Mouse (Mus musculus) lung, postnatal 14 days (tissue): Measurements from ENCODE around the gene Krtap24-1.
A peak's percentile ranks its signal among the peaks of the same experiment; 100 is the strongest.

ENCODE experiments used
- DNase-seq: peaks from one replicate; pipeline ENCODE4 v3.0.0; 2021

The Krtap24-1 gene

DNA sequence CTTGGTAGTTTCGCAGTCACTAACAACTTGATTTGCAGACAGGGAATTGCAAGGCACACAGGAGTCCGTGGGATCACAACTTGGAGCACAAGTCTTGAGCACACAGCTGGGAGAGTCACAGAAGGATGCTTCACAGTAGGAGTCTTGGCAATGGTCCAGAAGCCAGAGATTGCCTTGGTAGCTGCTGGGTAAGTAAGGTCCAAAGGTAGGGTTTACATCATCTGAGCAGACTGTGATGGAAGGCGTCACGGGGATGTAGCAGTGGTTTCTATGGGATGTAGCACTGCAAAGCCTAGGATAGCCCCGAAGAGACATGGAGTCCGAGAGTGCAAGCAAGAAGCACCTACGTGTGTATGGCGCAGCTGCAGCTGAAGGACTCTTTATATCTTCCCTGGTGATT lies at the start of gene Krtap24-1:
TSS of gene Krtap24-1 (minus strand) at position 358 of the 400 bp plus-strand sequence.
- DNase-seq: no peak

DNA sequence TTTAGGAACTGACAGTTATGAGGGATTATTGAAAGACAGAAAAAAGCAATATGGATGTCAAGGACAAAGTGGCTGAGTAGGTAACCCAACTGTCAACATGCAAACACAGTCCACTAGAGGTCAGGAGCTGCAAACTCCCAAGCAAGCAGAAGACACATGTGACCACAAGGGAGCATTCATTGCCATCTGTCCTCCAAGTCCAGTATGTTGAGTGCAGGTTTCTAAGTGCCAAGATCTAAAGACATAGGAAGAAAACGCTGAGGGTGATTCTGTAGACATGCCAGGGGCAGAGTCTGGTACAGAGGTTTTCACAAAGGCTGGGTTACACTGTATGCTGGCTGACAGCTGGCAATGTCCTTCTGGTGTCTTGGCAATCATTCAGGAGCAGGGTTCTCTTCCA lies 45.3 kb upstream of the Krtap24-1 start:
- DNase-seq: peak; percentile 4

DNA sequence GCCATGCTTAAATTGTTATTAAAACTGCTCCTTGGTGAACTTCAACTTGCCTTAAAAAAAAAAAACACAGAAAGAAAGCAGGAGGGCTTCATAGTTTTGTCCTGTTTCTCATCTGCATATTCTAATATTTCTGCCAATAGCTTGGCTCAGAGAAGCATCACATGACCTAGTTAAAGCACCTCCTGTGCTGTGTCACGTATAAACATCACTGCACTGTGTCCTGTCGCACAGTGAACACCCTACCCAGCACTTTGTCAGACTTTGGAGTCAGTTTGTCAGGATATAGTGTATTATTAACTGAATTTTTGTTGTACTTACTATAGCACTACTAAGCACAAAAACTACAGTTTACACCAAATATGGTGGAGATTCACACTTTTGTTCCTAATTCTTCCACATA lies 39.9 kb upstream of the Krtap24-1 start:
- no peak for DNase-seq

DNA sequence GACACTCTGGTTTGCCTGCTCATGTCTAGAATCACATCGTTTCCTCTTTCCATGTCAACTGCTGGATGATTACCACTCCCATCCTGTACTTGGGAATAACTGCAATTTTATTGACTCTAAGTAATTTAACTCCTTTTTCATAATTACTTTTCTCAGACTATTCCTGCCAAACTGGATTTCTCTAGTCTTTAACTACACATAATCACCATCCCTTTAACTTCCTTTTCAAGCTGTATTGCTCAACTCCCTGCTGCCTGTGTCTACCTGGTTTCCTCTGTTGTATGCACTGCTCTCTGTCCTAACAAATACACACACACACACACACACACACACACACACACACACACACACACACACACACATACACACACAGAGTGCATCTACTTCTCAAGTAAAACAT lies 39.0 kb upstream of the Krtap24-1 start:
- no peak for DNase-seq

DNA sequence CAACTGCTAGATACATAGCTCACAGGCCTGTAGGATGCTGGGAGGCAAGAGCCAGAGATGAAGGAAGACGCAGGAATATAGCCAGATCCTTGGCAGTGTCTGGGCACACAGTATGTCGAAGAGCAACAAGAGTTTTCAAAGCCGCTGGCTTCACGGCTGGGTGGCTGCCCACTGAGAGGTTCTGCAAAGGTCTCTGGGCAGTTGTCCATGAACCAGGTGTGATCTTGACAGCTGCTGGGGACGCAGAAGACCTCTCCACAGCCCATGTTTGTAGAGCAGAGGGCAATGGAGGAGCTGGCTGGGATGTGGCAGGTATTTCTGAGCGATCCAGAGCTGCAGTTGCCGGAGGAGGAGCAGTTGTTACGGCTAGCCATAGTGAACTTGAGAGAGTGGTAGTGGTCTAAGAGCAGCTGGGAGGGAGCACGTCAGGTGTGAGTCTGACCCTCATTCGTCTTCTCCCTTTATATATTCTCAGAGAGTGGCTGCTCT lies 35.3 kb upstream of the Krtap24-1 start, which contains the start of gene Krtap26-1:
TSS of gene Krtap26-1 (minus strand) at position 439 of the 489 bp plus-strand sequence.
- DNase-seq: no peak

DNA sequence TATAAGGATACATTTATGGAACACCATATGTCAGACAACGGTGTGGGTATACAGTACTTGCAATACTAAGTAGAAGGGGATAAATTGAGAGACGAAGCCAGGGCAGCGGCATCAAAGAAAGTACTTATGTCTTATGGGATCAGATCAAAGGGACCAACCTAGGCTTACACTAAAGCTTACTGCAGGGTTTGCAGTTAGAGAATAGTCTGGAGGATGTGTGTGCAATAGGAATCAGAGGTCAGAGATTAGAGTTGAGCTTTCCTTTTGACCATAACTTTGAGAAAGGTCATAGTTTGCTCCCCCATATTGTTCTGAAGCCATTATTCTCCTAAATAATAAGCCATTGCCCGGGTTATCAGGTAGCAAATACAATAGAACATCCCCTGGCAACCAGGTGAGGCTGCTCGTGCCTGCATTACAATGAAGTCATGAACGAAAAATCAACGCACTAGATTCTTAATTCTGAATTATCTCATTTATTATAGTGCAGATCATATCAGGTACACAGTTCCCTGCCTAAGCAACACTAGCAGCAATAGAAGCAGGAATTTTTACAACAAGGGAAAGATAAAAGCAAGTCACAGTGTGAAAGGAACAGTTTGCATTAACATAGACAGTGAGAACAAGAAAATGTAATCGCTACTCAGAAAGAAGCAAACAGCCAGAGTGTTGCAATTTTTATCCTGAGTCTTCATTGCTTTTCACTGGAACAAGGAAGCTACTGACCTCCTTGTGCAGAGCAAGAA lies 34.5 kb upstream of the Krtap24-1 start:
- no peak for DNase-seq

DNA sequence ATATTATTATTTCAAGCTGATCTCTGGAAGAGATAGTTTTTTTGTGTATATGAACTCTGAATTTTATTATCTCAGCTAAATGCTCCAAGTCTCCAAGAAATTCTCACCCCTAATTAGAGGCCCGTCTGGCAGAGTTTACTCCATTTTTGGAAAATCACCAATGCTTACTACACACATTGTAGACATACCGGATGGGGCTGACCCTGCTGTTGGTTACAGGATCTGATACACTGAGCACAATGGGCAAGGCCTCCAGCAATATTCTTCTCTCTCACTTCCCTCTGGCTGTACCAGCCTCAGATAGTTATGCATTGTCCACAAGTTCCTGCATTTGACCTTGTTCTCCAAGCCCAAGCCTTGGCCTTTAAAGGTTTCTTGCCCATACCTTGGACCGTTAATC lies 28.0 kb upstream of the Krtap24-1 start:
- no peak for DNase-seq

DNA sequence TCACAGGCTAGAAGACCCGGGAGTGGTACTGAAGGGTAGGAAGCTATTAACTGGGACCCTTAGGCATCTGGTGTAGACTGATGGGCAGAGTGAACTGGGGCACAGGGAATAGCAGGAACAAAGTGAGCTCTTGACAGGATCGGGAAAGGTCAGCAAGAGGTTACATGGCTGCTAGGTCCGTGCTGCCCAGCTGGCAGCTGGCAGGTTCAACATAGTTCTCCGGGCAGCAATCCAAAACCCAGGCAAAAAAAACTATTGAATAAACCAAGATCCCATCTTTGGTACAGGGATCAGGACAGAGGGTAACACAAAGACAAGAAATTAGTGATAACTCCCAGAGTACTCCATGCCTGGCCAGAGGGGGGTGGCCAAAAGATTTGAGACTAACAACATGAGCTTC lies 23.1 kb upstream of the Krtap24-1 start:
- DNase-seq: peak; percentile 20

DNA sequence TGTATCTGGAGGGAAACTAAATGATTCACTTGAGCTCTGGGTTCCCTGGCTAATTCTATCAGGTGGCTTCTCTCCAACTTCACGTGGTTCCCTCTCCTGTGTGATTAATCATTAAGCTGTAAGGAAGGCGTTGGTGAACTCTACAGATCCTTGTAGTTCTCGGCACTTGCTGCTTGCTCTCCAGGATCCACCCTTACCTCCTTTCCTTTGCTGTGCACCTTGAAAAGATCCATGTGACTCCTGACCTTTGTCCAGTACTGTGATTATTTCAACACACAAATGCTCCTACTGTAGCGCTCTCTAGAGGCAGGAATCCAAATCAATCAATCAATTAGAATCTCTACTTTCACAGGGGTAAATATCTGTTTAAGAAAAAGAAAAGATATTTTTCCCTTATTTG lies 19.4 kb upstream of the Krtap24-1 start:
- no peak for DNase-seq

DNA sequence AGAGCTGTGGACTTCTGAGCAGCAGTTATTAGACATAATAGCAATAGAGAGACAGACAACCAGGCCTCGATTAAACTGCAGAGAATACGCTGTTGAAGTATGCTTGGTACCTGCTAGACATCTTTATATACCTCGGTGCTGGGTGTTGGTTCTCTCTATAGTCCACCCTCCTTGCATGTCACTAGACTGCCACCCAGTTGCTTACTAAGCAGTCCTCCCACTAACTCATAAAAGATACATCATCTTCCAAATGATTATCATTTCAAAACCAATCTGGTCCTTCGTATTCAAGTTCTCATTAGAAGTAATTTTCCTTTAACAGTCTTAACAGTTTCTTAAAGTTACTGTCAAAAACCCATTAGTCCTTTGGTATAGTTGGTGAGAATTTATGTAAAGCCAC lies 15.5 kb upstream of the Krtap24-1 start, which contains the start of gene 2310079G19Rik:
TSS of gene 2310079G19Rik (minus strand) at position 101 of the 400 bp plus-strand sequence.
- DNase-seq: no peak

DNA sequence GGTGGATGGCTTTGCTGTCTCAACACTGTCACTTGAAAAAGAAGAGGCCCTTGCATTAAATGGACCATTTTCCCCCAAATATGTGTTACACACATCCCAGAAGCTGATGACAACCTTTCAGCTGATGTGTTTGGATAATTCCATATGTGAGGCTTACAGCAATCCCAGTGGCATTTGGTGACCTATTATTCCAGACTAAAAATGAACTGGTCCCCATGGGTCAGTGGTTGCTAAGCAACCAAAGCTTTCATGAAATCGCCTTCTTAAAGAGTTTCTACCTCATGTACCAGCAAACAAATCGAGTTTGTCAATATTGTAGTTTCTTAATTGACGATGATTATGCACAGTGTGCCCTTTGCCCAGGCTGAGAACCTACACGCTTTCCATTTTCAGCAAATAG lies 633 bp upstream of the Krtap24-1 start:
- DNase-seq: no peak

DNA sequence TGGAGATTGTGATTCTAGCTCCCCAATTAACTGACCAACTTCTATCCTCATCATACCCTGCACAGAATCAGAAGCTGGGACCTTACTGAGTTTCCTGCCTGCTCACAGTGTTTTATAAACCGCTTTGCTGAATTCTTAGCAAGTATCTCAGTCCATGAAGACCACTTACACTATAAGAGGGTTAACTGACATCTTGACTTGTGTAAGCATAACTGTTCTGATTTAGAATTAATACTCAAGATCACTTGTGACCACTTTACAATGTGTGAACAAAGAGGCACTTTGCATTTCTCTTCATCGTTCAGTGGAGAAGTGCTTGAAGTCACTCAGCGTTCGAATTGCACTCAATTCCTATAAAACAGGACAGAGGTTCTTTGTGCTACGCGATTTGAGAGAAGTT lies 7.5 kb downstream of the Krtap24-1 start:
- DNase-seq: no peak

DNA sequence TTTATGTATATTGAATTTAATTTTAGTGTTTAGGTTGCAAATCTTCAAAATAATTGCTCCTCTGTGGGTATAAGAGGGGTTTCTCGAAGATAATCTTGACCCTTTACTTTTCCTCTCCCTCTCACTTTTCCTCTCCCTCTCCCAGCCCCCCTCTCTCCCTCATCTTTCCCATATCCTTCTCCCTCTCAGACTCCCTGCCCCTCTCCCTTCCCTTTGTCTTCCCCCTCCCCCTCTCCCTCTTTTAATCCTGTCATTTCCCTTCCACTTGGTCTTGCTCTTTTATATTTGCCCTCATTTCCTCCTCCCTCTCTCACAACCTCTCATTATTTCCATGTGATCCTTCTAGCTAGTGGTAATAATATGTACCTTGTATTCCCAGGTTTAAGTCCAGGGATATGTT lies 9.6 kb downstream of the Krtap24-1 start:
- no peak for DNase-seq

DNA sequence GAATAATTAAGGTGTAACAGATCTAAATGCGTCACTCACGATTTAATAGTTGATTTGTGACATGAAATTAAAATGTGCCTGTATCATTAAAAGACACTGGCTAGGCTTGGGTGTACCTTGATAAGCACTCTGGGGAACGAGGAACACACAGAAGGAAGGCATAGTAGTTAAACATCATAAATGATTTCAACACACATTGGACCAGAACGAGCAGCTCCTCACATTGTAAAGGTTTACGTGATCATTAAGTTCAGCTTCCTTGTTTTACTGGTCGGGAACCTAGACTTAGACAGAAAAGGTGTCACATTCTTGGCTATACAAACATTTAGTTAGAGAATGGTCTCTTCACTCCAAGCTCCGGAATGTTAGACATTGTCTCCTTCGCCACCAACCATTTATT lies 11.8 kb downstream of the Krtap24-1 start:
- no peak for DNase-seq

DNA sequence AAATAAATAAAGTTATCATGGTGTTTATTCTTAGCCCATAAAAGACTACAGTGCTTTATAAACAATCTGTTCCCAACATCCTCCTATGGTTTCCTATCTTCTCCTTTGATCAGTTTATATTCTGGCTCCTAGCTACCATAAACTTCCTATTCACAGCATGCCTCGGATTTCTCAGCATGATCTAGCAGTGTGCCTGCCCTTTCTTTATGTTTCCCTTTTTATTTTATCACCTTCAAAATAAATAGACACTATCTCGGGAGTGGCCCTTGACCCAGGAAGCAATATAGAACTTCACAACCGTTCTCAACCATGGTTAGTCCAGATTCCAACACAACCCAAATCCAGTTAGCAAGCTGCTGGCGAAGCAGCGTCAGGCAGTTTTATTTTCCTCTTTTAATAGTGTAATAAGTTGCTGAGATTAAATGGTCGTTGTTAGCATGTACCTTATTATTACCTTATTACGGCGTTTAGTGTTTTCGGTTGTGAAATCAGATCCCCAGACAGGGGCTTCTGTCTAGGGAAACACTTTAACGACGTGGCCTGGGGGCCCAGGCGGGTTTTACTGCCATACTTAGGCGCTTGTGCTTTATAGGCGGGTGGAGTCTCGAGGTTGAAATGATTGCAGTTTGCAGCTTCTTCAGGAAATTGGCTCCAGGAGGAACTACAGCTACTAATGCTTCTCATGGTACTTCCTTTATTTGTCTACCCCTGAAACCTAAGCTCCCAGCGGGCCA lies 12.4 kb downstream of the Krtap24-1 start:
- no peak for DNase-seq

DNA sequence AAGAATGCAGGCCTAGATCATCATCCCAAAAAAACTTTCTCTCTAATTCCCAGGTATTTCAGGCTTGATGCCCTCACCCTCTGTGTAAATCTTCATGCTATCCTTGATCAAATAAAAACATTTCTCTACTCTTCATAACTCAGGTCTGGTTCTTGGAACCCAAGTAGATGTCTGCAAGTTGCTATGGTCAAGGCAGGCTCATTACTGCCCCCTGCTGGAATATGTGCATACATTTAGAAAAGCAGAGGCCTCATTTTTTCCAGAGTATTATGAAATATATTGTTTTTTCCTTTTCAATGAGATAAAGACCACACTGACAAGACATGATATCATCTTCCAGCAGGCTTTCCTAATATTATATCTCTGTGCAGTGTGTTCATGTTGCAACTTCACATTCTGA lies 19.3 kb downstream of the Krtap24-1 start:
- peak; percentile 6 for DNase-seq

DNA sequence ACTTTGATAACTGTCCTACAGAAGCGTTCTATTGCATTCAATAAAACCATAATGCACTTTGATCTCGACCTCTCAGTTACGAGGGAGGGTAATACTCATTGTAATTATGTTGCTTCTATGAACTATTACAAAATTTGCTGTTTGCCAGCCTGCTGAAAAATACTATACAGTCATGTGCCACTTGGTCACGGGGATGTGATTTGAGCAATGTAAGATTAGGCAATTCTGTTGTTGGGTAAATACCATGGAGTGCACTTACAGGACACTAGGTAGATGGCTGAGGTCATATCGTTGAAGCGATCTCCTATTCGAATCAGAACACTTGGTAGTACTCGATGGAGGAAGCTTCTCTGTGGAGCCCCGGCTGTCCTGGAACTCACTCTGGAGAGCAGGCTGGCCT lies 28.7 kb downstream of the Krtap24-1 start:
- no peak for DNase-seq

DNA sequence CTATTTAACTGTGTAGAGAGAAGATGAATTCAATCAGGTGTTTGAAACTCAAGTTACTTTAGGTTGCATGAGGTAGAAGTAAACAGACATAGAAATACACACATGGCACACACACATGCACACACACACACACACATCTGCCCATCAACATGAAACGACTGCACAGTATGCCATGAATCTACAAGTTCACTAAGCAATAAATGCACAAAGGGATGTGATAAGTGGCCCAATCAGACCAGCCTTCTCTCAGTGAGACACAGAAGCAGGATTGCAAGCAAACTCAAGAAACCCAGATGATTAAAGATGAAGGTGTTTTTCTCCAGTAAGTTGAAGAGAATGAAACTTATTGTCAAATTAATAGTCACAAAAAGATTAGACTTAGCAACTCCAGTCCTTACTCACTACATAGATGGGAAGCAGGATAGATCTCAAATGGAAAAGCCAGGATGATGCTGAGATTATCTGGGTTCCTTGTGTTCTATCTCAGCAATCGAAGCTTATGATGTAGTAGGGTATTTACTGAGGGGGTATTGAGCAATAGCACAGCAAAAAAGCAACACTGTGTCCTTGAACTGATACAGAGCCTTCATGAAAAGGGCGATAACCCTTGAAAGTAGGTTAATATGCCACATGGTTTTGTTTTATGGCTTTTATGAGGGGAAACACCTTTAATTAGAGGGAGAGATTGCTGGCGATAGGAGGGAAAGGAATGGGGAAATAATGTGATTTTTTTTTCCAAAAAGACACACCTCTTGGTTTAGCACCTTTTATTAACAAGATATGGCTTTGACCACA lies 36.0 kb downstream of the Krtap24-1 start:
- DNase-seq: no peak

DNA sequence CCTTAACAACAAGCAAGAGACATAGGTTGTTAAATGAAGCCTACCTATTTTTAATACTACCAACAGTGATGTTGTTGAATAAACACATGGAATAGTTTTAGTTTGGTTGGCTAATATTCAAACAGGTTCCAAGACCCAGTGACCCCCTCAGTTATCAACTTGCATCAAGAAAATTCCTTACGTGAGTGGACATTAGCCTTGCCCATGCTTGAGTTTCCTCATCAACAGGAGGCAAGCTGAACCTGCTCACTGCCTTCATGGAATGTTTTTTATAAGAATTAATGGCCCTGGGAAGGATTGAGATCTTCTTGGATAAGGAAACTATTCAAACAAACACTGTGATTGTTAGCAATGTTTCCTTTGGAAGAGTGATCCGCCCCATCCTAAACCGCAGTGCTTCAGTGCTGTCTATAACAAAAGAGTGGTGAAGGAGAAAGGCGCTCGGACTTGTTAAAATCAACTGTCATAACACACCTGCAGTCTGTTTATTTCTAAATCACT lies 39.1 kb downstream of the Krtap24-1 start:
- DNase-seq: no peak

DNA sequence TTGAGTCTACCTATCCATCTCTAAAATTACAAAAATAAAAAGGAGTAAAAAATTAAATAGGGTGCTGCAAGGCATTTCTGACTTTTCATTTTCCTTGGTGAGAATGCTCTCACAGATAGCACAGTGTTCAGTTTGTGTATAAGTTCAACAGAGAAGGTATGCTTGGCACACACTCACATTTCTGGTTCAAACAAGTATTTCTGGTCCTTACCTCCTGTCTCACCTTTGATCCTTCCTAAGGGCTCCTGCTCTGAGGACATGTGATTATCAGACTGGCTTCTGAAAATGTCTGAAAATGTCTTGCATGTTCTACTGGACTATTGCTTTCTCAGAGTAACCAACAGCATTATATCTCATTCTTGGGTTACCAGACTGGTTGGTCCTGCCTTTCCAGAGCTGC lies 41.9 kb downstream of the Krtap24-1 start:
- no peak for DNase-seq

DNA sequence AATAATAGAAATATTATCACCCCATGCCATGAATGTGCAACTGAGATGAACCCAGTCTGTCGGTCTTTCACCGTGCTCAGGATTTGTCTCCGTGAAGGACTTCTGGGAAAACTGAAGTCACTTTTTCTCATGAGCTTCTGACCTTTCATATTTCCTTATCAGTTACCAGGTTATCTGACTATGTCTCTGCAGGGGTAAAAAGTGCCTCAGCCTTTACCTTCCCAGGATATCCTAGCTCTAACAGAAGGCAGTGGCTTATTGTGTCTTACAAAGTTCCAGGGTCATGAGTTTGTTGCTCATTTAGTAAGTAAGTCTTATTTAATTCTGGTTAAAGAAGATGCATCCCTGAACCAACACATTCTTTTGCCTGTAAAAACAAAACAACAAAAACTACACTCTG lies 42.3 kb downstream of the Krtap24-1 start:
- no peak for DNase-seq

DNA sequence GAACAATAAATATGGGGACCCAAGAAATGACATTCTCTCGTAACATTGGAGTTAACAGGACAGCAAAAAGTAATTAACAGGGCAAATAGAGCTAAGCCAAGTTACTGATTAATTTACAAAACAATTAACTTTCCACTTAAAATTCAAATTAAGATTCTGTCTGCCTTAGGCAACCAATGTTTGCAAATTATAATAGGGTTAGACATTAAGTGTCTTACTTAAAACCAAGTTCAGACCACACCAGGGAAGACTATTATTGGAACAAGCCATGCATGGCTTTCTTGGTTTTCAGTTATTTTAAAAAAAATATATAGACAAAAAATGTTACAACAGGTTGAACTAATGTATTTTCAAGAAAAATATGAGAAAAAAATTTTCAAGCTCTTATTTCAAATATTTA lies 43.0 kb downstream of the Krtap24-1 start:
- no peak for DNase-seq
